Mouse (Mus musculus) gastrocnemius, adult 2 months (tissue): Measurements from ENCODE around the gene Gm29554. TPM values are rescaled to one million over a fixed set of nuclear protein-coding genes. Genes with fewer than 3 reads are reported as not detected.
"Not testable (repeated sequence)": the region's sequence is repeated elsewhere in the genome, so short reads cannot be mapped to it uniquely, and the experiment has no call there.

Experiments
- DNase-seq: peaks from one replicate; pipeline ENCODE4 v3.0.0; 2022
- H3K27ac ChIP-seq: fragments of 200-600 bp; 2 replicates; pipeline ENCODE4 v1.8.1; 2022; ENCODE audit warnings: mild to moderate bottlenecking
- H3K4me3 ChIP-seq: fragments of 200-600 bp; 2 replicates; pipeline ENCODE4 v1.8.1; 2022; ENCODE audit warnings: mild to moderate bottlenecking, moderate library complexity
- intact Hi-C: fragments of 180-260 bp; cut with DNase I; formaldehyde crosslinking; loops from one replicate; pipeline ENCODE4 v1.15.1; 2025
- long read RNA-seq, 2 experiments: library from polyadenylated mRNA; stranded (forward); transcript quantifications; one replicate each; pipeline ENCODE4 v2.0.0; 2021
- total RNA-seq, 2 experiments: library from RNA; stranded (reverse); gene quantifications; 2 replicates each; pipeline ENCODE4 v1.2.3; 2021

Gene Gm29554
- not detected for total RNA-seq
- long read RNA-seq, experiment 1, result 0 reads
- long read RNA-seq, experiment 2, result 0 reads

DNA sequence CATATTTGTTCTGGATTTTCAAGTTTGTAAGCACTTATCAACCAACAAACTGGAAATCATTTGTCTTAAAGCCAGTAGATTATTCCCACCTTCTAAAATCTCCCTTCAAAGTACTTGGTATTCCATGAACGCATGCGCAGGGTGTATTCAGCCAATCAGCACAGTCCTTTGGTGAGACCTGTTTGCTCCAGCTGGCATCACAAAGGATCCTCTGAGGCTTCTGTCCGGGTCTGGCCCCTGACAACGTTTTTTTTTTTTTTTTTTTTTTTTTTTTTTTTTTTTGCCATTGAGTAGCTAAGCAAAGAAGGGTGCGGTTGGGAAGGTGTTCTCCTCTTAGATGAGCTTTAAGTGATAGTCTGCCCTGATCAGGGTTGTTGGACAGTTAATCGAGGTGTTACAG lies at the start of gene Gm29554:
Gene Gm29554 (plus strand): TSS at position 301 of the 400 bp plus-strand sequence.
- intact Hi-C loops, H3K27ac ChIP-seq, DNase-seq, H3K4me3 ChIP-seq: not testable (repeated sequence)

Other genes with a start within 250 kb of the Gm29554 start
- gene Gm20812, start 108.0 kb downstream of the Gm29554 start, total RNA-seq, result not detected